Mouse (Mus musculus) left cerebral cortex, postnatal 36 days (tissue): ENCODE data around the gene Purb. TPM values are rescaled to one million over a fixed set of nuclear protein-coding genes. Genes with fewer than 3 reads are reported as not detected.

Experiments used
- DNase-seq, 2 experiments: peaks; one replicate each; pipeline ENCODE4 v3.0.0; 2021 to 2022; ENCODE audit warnings: low spot score in 2 of 2, mixed read lengths in 1 of 2
- intact Hi-C: fragments of 180-260 bp; cut with DNase I; formaldehyde crosslinking; loops from one replicate; pipeline ENCODE4 v1.15.1; 2025
- total RNA-seq, 2 experiments: library from RNA; stranded (reverse); gene quantifications; 2 replicates each; pipeline ENCODE4 v1.2.3; 2021

The Purb gene
- total RNA-seq, 2 experiments from 2014 or later: 283 to 295 TPM

DNA sequence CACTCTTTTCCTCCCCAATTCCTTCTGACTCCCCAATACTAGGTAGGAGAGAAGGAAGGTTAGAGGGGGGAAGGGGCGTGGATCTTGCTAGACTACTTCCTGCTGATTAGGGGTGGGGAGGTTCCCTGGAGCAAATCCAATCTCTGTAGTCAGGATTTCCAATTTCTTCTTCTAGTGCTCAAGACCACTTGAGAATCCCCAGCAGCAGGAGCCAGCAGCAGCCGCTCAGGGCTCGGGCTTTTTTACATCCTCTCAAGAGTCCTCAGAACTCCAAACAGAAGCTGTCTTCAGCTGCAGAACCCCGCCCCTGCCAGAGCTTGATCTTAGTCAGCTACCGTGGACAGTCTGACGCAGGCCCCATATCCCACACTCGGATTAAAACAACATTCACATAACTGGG is 11.8 kb upstream of the Purb start:
- intact Hi-C loops: no loop called here
- DNase-seq: no peak

DNA sequence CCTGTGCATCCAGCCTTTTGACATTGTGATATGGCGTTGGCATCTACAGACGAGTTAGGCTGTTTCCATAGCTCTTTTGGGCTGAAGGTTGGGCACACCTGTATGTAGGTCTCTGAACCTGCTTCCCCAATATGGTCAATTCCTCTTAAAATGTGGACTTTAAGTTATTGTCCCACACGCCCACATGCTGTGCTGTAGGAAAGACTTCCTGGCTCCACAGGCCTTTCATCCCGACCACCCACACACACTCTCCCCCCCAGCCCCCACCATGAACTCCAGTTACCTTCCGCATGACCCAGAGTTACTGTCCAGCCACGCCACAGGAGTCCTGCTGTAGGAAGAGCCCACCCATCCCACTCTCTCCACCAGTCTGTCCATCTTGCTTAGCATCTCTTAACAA is 11.2 kb upstream of the Purb start:
- intact Hi-C loops: no loop called here

DNA sequence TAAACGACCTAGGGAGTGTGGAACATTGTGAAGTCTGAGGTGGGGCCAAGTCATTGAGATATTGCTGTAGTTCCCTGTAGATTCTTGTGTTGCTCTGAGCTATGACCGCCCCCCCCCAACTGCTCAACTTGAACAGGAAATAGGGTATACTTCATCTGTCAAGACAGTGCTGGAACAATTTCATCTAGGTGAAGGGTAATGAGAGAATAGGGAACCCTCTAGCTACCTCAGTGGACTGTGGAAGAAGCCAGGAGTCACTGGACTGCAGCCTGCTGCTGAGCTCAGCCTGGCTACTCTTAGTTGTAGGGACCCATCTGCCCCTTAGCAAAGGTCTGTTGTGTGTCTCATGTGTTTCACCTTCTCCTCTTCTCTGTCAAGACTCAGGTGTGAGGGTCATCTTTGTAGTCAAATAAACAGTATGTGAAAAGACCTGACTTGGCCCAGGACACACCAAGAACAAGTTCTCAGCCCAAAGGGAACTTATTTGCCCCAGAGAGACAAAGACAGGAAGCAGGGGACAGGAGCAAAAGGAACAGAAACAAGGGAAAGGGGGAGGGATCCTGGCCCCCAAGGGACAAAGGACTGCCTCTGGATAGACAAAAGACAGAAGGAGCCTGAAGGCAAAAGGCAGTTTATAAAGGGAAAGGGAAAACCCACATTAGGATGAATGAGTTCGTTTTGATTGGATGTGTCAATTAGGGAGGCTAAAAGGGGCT is 8.7 kb upstream of the Purb start:
- intact Hi-C loops: no loop called here
- no peak for DNase-seq

More for the DNA sequence above, 11.2 kb upstream of the Purb start:
- DNase-seq: no peak

DNA sequence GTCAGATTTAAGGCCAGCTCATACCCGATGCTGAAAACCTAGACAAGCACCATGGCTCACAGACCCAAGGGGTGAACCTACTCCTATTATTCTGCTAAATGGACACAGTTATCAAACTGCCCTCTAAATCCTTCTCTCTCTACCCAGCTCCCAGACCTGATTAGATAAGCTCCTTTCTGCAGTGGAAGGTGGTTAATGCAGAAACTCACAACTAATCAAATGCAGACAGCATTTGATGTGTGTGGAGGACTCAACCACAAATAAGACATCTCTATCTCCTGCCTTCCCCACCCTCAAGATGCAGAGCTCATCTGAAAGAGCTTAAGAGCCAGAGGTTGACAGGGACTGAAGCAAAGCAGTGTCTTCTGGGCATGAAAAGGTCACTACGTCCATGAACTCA is 7.4 kb upstream of the Purb start:
- DNase-seq: no peak
- intact Hi-C loops: no loop called here

DNA sequence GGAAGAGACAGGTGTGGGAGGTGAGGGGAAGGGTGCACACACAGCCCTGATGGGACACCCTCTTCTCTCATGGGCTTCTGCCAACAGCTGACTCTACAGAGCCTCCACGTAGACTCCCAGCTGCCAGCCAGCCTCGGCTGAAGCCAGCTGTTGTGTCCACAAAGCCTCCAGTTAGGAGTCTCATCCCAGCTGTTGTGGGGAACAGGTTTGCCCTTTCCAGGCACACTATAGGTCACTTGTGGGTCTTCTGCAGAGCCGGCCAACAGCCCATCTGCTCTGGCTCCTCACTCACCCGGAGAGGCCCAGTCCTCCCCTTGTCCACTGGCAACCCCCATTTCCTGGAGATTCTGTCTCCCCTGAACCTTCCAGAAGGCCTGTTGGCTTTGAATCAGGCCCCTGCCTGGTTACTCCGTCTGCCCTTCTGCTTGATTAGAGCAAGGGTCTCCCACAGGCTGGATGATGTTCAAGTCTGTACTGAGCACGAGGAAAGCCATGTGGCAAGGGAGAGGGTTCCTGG is 6.0 kb upstream of the Purb start:
- no peak for DNase-seq
- intact Hi-C loops: no loop called here

DNA sequence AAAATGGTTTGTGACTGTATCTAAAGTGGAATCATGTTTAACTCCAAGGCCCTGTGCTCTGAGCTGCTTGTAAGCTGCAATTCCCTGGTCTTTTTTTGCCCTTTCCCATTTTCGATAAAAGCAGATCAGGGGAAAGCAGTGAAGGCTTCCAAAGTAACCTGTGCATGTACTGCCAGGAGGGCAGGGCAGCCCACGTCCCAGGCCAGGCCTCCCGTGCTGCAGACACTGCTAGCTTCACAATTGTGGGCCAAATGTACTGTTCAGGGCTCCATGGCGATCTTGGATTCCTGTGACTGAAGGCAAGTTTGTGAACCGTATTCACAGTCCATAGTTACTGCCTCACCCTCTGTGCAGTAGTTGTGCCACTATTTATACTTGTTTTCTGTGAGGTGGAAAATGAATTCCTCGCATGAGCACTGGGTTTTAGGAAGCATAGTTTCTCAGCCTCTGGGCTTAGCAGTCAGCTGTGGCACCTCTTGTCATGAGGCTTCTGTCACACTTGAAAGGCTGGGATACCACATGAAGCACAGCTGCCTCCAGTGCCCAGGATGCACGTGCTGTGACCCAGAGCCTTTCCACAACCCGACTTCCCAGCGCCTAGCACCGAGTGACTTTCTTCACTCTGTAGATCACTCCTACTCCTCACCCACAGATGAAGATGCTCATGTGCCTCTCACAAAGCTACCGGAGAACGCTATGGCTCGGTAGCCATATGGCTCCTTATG is 5.1 kb upstream of the Purb start:
- DNase-seq: peak in 1 of 2 experiments; percentile 17
- intact Hi-C loops: no loop called here

DNA sequence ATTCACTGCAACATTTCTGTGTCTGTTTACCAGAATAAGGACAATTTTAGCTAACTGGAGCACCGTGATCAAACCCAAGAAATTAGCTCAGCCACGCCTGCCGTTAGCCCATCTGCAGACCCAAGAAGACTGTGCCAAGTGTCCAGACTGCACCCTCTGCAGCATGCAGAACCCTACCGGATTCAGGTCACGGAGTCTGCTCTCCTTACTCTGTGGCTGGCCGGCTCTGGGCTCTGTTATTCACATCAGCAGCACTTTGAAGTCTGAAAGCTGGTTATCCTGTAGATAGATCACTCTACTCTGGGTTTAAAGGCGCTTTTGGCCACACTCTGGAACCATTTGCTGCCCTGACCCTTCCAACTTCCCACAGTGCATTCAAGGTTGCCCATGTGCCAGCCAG is 4.5 kb upstream of the Purb start:
- intact Hi-C loops: no loop called here
- DNase-seq: no peak

DNA sequence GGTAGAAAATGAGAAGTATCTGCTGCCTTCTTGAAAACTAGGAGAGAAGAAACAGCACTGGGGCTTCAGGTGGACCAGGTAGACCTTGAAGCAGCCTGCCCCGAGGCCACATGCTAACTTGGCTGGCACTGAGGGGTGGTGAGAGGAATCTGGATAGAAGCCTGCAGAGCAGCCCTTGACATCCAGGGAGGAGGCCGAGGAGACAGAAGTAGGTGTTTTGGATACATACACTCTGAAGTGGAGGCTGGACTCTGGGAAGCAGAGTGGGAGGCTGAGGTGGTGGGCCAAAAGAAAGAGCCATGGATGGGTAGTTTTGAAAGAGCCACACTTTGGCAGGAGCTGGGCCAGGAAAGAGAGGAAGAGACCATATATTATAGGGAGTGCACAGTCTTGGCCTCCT is 3.5 kb upstream of the Purb start:
- DNase-seq: no peak
- intact Hi-C loops: loop anchor here (5.0 kb wide), 1 partner anchor 48 kb away; no protein-coding TSS in a partner anchor

DNA sequence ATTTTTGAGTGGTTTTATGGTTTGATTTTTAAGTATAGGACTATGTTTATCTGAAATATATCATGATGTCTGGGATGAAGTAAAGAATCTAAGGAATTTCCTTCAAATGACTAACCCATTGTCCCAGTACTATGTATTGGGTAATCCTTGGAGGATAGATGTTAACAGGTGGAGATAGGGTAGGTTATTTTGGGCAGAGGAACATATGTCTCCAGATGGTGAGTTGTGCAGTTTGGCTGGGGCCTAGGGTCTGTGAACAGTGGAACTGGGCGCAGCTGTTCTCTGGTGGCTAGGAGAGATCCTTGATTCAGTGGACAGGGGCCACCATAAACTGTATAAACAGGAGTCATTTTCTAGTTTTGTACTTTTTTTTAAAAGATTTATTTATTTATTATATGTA is 1.6 kb upstream of the Purb start:
- intact Hi-C loops: loop anchor here (5.0 kb wide), 1 partner anchor 50 kb away; no protein-coding TSS in a partner anchor

DNA sequence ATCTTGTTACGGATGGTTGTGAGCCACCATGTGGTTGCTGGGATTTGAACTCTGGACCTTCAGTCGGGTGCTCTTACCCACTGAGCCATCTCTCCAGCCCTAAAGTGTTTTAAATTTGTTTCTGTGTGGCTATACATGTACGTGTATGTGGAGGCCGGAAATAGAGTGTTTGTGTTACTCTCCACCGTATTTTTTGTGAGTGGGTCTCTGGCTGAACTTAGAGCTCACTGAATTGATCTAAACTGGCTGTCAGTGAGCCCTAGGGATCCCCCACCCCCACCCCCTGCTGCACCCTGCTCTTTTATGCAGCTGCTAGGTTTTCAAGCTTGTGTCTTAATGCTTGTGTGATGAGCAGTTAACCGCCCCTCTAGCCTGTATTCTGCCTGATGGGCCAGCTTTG is 1.2 kb upstream of the Purb start:
- no peak for DNase-seq
- intact Hi-C loops: loop anchor here (1.0 to 5.0 kb wide), 2 partner anchors 50 to 69 kb away; partner anchors contain the start of gene Ccm2

More for the DNA sequence above, 1.6 kb upstream of the Purb start:
- no peak for DNase-seq

DNA sequence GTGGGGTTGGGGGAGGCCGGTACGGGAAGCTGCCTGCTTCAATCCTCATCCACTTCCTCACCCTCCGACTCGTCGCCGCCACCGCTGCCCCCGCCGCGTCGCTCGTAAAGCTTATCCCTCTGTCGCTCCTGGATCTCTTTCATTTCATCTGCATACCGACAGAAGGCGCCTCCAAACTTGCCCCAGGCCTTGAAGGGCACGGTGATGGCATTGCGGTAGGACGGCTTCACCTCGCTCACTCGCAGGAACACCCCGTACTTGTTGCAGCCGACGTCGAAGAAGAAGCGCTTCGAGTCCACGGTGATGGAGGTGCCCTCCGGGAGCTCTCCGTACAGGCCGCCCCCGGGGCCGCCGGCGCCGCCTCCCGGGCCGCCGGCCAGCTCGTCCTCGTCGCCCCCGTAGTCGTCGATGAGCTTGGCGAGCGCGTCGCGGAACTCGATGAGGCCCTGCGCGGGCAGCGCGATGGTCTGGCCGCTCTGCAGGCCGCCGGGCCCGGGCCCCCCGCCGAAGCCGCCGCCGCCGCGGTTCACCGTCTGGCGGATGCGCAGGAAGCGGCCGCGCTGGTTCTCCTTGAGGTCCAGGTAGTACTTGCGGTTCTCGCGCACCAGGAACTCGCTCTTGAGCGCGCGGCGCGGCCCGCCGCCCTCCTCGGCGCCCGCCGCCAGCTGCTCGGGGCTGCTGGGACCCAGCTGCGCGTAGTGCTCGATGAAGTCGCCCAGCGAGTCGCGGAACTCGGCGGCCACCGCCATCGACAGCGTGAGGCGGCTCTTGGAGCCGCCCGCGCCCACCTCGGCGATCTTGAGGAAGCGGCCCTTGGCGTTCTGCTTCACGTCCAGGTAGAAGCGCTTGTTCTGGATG is 614 bp downstream of the Purb start:
- DNase-seq: peak; percentile 68 to 71
- intact Hi-C loops: loop anchor here (5.0 kb wide), 2 partner anchors 52 to 152 kb away; partner anchors contain the start of gene Tbrg4

DNA sequence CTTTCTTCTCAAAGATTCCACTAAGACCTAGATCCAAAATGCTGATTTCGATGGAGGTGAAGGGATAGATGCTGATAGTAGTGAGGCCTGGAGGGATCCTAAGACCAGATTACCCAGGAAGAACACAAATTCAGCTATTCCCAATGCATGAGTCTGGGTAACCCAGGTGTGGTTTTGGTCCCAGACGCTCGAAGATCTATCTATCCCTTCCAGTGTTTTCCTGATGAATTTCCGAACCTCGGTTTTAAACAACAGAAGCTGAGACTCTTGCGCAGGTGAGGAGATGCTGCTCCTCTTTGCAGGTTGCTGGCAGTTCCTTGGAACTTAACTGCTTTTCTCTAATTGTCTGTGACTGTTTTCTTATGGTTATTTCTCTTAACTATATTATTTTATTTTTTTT is 1.3 kb downstream of the Purb start:
- intact Hi-C loops: loop anchor here (5.0 kb wide), 1 partner anchor 153 kb away; the partner anchor contains the start of gene Tbrg4
- DNase-seq: no peak

DNA sequence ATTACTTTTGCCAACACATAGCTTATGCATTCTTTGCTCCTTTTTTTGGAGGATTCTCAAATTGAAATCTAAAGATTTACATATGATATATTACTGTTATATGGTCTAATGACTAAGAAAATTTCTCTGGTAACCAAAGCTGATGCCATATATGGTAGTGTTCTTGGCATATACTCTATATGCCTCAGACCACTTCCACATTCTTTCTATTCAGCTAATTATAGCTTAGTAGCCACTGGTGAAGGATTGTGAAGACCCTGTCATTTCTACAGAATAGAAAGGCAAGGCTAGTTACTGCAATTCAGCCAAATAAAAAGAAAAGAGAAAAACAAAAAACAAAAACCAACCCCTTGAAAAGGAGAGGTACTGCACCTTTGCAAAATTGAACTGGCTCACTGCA is 3.6 kb downstream of the Purb start:
- intact Hi-C loops: loop anchor here (5.0 kb wide), 1 partner anchor 155 kb away; the partner anchor contains the start of gene Tbrg4
- DNase-seq: no peak

DNA sequence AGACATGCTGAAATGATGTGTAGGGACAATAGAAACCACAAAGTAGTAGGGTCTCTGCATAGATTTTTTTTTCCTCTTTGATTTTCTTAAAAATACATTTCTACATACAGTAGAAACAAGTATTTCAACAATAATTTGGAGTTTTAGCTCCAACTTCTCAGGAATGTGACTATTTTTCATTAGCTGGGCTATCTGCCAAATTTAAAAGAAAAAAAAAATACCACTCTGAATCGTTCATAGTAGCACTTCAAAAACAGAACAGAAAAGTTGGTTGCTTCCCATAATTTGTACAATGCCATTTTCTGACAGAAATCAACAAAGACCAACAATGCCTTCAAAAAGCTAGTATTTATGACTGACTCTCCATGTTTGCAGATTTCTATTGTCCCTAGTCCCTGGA is 4.2 kb downstream of the Purb start:
- DNase-seq: no peak
- intact Hi-C loops: loop anchor here (5.0 kb wide), 1 partner anchor 156 kb away; the partner anchor contains the start of gene Tbrg4

DNA sequence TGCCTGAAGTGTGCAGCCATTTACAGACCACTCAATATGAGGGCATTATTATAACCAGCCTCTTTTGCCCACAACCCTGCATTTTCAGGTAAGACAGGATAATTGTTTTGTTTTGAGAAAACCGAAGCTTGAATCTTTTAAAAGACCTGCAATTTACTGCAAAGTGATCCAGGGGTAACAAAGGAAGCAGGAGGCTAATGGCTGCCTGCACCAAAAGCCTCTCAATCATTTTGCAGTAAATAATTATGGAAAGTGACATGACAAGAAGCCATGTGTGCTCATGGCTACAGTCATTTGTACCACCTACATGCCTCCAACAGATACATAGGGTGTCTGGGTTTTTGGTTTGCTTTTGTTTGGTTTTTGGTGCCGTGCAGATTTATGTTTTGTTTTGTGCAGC is 4.7 kb downstream of the Purb start:
- DNase-seq: no peak
- intact Hi-C loops: loop anchor here (5.0 kb wide), 1 partner anchor 156 kb away; the partner anchor contains the start of gene Tbrg4

DNA sequence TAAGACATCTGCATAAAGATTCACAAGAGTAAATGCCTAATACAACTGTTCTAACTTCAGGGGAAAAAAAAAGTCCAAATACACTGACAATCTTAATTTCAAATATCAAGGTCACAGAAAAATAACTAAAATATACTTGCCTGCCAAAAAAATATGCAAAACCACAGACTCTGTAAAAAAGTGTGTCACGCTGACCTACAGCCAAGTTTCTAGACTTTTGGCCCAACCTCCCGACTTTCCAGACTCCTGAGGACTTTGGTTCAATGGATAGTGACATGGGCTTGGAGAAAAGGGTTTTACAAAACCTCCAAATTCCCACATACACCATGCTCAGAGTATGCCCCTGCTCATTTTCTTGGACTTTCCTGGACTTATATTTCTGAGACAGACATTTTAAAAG is 7.2 kb downstream of the Purb start:
- DNase-seq: no peak
- intact Hi-C loops: no loop called here

DNA sequence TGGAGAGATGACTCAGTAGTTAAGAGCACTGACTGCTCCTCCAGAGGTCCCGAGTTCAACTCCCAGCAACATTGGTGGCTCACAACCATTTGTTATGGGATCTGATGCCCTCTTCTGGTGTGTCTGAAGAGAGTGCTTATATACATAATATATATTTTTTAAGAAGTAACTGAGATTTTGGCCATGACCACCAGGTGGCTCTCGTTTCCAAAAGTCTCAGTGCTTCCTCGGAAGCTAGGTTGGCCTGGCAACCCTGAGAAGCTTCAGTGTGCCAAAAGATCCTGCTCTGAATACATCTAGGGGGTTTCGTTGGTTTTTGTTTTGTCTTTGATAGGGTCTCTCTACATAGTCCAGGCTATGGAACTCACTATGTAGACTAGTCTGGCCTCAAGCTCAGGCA is 10.6 kb downstream of the Purb start:
- intact Hi-C loops: no loop called here
- DNase-seq: peak; percentile 37 to 47

DNA sequence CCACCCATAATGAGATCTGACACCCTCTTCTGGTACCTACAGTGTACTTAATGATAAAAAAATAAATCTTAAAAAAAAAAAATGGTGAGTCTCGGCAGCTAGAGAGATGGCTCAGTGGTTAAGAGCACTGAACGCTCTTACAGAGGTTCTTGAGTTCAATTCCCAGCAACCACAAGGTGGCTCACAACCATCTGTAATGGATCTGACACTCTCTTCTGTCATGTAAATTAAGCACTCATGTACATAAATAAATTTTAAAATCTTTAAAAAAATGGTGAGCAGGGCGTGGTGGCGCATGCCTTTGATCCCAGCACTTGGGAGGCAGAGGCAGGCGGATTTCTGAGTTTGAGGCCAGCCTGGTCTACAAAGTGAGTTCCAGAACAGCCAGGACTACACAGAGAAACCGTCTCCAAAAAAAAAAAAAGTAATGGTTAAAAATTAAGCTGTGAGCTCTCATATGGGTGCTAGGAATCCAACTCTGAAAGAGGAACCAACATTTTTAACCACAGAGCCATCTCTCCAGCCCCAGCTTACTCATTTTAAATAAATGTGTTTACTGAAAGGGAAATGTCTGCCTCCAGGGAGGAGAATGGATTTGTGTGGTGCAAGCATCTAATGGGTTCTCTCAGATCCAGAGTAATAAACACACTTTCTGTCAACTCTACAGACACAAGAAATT is 12.4 kb downstream of the Purb start:
- DNase-seq: no peak
- intact Hi-C loops: no loop called here

DNA sequence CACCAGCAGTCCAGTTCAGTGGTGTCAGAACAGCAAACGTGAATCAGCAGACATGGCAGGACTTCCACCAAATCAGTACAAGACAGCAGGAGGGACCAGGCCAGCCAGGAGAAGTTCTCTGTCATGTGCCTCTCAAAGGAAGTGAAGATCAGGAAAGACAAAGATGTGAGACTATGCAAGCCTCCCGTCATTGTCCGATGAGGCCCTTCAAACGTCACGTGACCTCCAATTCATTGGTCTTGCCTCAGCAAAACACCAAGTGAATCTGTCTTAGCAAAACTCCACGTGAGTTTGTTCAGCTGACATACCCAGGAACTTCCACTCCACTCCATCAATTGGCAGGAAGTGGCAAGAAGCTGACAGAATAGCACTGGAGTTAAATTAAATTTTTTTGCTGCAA is 19.6 kb downstream of the Purb start:
- intact Hi-C loops: no loop called here
- no peak for DNase-seq
